Mouse (Mus musculus) CD4-positive, CD25-positive, alpha-beta regulatory T cell, adult 2 months (primary cell): ENCODE results near the gene Tmed6.
"Not testable (repeated sequence)": the region's sequence is repeated elsewhere in the genome, so short reads cannot be mapped to it uniquely, and the experiment has no call there.

ENCODE experiments used
- DNase-seq: peaks from one replicate; pipeline ENCODE4 v3.0.0-alpha.2; 2012; ENCODE audit warnings: low read depth, low spot score

Gene Tmed6

DNA sequence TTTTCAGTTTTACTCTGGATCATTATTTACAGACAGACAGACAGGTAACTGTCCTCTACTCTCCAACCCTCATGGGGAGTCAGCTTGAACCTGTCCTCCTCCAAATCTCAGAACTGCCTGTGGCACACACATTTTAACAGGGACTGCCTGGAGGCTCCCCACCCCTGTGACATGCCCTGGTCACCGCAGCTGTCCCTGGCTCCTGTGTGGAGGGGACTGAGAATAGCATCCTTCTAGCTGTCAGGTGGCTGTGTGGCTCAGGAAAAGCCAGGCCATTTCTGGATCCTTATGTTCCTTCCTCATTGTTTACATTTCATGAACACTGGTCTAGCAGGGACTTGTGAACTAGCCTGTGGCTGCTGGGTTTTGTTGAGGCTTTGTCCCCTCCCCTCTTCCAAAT is 8.7 kb upstream of the Tmed6 start:
- no peak for DNase-seq

DNA sequence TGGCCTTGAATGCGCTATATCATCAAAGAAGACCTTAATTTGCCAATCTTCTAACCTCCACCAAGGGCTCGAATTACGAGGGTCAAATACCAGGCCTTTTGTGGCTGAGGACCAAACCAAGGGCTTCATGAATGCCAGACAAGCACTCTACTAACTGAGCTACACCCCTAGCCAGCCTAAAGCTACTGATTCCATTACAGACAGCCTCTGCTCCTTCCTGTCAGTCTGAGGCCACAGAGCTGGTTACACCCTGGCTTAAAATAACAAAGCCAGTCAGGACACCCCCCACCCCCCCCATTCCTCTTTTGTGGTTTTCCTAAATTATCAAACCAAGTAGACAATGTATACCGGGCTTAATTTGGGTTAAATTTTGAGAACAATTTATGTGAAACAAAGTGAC is 8.3 kb upstream of the Tmed6 start:
- DNase-seq: no peak

DNA sequence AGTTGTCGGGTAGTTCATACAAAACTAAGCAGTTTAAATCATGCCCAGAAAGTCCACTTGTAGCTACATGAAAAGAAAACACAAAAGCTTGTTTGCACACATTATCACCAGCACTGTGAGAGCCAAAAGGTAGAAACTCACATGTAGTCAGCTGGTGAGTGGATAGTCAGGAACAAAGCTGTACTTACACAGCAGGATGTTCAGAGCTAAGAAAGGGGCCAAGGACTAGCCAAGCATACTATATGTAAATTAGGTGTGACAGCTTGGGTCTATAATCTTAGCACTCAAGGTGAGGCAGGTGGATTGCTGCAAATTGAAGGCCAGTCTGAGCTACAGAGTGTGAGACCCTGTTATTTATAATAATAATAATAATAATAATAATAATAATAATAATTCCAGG is 2.8 kb downstream of the Tmed6 start:
- DNase-seq: no peak

DNA sequence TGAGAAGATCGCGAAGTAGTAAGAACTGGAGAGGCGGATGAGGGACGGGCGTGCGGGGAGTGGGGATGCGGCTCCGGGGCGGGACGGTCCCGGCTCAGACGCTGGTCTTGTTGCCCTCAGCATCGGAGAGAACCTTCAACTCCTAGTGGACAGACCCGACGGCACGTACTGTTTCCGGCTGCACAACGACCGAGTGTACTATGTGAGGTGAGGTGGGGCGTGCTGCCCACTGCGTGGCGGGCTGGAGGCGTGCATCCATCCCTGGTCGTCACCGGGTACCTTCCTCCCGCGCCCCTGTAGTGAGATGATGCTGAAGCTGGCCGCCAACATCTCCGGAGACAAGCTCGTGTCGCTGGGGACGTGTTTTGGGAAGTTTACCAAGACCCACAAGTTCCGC is 8.5 kb downstream of the Tmed6 start:
- DNase-seq: no peak

DNA sequence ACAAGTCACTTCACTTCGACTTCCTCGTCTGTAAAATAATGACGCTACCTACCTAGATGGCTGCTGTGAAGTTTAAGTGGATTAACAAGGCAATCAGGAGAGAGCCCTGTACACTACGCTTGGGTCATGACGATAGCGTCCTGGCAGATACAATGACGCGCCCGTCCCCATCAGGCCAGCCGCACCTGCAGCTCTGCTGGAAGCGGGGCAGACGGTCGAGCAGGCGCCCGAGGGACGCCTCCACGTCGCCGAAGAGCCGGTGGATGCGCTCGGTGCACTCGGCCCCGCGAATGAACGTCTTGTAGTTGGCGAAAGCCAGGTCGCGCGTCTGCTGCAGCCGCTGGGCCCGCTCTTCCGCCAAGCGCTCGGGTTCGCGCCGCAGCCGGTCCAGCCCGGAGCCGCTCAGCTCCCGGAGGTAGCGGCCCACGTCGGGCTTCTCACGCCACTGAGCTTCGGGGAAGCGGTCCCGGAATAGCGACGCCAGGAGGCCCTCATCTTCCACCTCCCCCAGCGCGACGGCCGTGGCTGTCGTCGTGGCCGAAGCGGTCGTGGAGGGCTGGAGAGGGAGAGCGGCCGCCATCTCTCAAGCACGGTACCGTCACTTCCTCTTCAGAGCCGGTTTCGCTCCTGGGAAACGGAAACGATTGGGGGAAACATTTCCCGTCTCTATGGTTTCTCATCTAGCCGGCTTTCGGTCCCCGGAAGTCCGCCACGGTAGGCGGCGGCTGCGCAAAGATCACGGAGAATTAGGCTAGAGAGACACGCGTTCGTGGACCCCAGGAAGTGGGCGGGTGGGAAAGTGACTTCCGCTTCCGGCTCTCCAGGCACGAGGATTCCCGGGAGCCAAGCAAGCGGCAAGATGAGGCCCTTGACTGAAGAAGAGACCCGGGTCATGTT is 9.1 kb downstream of the Tmed6 start, which contains the start of the genes Cog8 and Nip7:
Gene Cog8 (minus strand): TSS at position 614 of the 897 bp plus-strand sequence.
Gene Nip7 (plus strand): TSS at position 802 of the 897 bp plus-strand sequence.
- peak; percentile 97 for DNase-seq

DNA sequence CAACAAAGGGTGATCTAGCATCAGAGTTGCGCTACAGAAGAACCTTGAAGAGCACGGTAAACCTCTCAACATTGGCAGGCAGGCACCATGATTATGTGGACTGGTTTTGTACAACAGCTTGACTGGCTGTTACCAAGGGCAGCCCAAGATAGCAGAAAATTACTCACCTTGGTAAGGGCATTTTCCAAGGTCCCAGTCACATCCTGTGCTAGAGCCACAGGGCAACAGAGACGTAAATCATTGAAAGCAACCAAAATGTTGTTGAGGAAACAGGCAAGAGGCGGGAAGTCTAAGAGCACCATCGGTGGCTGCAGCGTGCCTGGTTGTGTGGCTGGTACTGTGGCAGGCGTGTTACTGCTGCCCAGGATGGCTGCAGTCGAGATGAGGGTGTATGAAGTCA is 13.4 kb downstream of the Tmed6 start:
- no peak for DNase-seq

DNA sequence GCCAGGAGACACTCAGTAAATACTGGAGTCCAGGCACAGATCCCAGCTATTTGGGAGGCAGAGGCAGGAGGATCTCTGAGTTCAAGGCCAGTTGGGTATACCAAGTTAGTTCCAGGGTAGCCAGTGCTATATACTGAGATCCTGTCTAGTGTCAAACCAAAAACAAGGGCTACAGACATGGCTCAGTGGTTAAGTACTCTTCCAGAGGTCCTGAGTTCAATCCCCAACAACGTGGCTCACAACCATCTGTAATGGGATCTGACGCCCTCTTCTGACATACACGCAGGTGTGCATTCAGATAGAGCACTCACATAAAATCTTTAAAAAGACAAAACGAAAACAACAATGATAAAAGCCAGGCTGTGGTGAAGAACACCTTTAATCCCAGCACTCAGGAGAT is 16.0 kb downstream of the Tmed6 start:
- peak; percentile 8 for DNase-seq

DNA sequence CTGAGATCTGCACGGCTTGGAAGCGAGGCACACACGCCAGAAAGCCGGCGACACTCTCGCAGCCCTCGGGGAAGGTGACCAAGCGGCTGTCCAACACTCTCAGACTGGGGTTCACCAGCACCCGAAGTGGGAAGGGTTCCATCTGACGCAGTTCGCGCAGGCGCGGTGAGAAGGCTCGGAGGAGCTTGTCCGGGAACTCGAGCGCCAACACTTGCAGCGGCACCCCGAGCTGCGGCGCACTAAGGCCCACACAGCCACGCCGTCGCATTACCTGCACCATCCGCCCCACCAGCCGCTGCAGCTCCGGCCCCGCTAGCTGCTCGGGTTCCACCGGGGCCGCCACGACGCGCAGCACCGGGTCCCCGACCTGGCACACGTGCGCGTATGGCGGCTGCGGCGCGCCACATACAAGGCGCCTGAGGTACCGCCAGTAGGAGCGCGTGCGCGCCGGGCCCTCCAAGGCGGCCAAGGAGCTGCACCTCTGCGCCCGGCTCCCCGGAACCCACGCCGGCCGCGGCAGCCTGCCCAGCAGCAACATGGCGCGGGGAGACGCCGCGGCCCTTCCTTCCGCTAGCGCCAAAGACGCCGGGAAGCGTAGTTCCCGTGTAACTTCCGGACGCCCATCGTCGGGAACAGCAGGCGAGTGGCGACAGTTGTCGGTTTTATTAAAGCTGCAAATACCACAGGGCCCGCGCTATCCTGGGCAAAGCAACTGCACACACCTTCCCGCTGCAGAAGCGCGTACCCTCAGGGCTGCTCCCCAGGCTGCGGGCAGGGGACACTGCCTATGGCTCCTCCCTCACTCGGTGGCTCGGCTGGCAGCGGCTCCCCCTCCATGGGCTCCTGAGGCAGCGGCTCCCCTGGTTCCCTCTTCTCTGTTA is 17.1 kb downstream of the Tmed6 start, which contains the start of gene Pdf:
Gene Pdf (minus strand): TSS at position 554 of the 881 bp plus-strand sequence.
- DNase-seq: peak; percentile 86

DNA sequence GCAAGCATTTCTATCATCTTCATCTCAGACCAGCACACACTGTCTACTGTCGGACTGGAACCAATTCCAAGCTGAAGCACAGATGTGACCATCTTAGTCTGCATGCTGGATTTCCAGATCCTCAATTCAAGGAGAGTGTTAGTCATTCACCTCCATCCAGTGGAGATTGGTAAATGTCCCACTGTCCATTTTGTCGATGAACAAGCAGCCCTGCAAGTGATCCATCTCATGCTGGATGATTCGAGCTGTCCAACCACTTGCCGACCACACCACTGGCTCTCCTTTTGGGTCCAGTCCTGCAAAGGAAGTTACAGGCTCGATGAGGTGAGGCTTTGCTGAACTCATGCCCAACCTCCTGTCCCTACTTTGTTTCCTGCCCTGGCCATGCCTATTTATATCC is 18.5 kb downstream of the Tmed6 start:
- DNase-seq: no peak

DNA sequence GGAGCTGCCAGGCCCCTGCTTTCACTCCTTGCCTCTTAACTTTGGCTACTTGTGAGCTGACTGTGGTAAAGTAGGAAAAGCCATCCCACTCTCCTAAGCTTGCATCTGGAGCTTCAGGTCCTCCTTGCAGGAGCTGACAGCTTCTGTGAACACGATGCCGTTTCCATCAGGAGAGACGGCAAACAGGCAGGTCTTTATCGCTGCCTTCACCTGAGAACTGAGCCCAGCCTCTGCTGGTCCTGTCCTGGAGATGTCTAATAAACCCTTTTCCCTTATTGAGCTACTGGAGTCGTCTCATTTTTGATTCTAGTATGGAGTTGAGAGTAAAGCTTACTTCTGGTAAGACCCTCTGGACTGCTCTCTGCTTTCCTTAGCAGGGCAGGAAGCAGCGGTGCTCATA is 20.0 kb downstream of the Tmed6 start:
- no peak for DNase-seq

DNA sequence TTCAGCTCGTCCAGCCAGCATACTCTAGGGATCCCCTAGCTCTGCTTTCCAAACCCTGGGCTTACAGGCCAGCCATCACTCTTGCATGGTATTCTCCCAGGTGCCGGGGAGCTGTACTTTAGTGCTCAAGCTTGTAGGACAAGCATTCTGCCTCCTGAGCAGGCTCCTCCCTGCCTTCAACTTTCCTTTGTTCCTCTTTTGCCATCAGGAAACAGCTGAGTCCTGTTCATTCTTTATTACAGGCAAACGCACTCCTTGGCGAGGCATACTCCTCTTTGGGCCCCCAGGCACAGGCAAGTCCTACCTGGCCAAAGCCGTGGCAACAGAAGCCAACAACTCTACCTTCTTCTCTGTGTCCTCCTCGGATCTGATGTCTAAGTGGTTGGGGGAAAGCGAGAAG is 24.8 kb downstream of the Tmed6 start:
- DNase-seq: no peak

DNA sequence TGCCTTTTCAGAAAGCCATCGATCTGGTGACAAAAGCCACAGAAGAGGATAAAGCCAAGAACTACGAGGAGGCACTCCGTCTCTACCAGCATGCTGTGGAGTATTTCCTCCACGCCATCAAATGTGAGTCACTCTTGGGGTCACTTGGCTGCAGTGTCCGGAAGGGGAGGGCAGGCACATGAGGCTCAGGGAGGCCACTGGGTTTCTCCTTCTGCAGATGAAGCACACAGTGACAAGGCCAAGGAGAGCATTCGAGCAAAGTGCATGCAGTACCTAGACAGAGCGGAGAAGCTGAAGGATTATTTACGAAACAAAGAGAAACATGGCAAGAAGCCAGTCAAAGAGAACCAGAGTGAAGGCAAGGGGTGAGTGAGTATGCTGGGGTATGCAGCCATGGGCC is 28.8 kb downstream of the Tmed6 start:
- DNase-seq: no peak

DNA sequence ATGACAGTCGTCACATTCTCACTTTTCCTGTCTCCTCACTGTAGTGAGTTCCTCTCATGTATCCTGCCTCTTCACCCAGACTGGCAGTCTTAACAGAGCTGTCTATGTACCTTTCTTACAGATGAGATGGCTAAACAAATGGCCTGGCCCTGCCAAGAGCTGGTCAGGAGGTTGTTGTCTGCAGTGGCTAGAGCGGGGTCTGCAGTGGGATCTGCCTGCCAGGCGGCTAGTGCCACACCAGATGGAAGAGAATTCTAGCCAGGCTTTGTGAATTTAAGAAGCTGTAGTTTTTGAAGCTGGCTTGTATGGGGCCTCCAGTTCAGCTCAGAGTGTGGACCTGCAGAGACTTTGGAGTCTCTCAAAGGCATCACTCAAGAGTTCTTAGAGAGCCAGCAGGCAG is 29.8 kb downstream of the Tmed6 start:
- DNase-seq: no peak

DNA sequence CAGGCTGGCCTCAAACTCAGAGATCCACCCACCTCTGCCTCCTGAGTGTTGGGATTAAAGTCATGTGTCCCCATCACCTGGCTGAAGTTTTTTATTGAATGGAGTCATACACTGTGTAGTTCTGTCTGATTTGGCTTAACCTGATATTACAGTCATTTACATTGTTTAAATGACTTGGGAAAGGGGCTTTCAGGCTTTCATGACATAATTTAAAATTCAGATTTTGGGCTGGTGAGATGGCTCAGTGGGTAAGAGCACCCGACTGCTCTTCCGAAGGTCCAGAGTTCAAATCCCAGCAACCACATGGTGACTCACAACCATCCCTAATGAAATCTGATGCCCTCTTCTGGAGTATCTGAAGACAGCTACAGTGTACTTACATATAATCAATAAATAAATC is 31.8 kb downstream of the Tmed6 start:
- not testable (repeated sequence) for DNase-seq

DNA sequence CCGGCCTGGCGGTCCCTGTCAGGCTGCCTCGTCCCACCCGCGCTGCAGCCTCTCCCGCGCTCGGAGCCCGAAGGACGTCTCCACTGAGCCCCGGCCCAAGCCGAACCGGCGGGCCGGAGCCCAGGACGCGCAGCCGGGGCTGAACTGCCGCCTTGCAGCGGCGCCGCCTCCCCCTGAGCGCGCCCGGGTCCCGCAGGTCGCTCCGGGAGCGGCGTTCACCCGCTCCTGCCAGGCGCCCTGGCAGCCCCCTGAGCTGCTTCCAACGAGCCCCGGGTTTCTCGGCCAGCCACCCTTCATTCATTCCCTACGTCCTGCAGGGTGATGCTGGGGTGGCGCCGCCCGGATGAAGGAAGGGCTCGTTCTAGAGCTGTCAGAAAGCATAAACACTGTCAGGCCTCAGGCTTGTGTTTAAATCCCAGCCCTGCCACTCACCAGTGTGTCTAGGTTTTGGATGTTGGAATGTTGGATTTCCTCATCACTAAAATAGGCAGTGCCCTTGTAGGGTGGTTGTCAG is 33.8 kb downstream of the Tmed6 start:
- DNase-seq: no peak

DNA sequence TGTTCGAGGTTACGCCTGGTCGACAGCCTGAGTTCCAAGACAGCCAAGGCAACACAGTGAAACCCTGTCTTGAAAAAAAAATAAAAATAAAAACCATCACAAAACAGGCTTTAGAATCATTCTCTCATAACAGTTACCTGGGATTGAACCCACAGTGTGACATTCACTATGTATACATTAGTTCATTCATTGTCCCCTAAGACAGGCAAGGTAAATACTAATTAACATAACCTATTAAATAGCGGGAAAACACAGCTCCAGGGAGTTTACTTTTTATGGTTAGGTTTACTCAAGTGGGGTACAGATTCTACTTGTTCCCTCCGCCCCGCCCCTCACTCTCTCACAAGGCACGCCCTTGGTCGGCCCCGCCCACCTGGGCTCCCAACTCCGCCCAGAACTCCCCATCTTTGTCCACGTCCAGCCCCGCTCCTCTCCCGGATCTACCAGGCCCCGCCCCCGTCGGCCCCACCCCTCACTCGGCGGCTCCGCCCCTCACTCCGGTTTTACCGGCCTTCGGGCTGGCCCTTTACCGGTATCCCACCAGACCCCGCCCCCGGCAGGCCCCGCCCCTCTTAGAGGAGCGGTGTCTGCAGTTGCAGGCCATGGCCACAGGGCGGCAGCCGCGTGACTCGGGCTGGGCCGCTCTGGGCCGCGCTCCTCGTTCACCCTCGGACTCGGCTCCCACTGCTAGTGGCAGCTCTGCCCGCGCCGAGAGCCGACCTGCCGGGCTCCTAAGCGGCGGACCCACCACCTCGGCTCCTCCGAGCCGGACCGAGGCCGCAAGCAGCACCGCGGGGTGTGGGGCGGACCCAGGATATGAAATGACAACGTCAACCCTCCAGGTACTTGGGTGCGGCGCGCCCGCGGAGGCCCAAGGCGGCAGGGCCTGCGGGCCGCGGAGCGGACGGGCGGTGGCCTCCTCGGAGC is 34.5 kb downstream of the Tmed6 start, which contains the start of gene Vps4a:
Gene Vps4a (plus strand): TSS at position 573 of the 927 bp plus-strand sequence.
- peak; percentile 95 for DNase-seq

DNA sequence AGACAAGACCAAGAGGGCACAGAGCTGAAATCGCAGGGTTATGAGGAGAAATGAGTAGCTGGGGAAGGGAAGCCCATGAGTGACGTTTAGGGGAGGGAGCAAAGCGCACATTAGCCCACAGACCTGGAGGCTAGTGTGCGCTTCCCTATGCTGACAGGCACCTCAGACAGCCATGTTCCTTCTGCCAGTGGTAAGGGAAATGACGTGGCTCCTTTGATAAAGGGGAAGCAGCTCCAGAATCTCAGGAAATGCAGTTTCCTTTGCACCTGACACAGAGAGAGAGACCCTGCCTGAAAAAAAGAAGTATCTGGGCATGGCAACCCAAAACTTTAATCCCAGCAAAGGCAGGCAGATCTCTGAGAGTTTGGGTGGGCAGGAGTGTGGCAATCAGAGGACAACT is 35.4 kb downstream of the Tmed6 start:
- DNase-seq: peak; percentile 17

DNA sequence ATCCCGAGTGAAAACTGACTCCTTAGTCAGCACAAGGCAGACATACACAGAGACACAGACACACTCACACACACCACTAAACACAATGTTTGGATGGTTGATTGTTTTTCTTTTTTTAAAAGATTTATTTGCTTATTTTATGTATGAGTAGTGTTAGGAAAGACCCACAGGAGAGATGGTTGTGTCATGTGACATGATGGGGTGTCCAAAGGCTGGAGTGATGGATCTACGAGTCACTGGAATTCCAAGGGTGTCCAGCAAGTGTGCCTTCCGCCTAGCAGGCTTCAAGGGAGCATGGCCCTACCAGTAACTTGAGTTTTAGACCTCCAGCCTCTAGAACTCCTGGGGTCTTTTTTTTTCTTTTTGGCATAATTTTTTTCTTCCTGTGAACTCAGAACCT is 36.1 kb downstream of the Tmed6 start:
- no peak for DNase-seq

DNA sequence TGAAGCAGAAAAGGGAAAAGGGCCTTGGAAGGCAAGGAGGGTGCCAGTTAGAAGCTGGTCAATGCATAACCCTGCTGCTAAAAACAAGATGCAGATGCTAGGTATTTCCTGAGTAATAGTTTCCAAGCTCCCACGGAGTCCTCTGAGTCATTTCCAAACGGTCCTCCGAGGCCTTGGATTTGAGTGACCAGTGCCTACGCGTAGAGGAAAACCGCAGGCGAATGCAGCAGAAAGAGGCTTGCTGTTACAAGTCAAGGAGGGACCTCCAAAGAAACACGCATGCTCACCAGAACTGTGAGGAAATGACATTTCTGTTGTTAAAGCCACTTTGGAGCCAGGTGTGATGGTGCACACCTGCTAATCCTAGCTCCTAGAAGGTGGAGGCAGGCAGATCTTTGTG is 42.0 kb downstream of the Tmed6 start:
- DNase-seq: no peak

DNA sequence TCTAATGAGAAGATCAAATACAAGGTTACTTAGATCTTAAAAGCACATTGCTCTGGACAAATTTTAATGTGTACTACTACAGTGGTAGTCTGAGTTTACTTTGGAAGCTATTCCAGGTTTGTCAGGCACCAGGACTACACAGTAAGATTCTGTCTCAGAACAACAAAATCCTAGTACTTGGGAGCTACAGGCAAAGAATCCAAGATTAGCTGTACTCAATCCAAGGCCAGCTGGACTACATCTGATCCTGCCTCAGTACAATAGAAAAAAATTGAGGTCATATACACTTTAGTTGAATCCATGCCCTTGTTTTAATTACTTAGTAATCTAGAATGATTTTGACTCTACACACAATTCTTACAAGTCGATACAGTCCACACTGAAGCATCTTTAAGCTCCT is 50.5 kb downstream of the Tmed6 start:
- DNase-seq: no peak

DNA sequence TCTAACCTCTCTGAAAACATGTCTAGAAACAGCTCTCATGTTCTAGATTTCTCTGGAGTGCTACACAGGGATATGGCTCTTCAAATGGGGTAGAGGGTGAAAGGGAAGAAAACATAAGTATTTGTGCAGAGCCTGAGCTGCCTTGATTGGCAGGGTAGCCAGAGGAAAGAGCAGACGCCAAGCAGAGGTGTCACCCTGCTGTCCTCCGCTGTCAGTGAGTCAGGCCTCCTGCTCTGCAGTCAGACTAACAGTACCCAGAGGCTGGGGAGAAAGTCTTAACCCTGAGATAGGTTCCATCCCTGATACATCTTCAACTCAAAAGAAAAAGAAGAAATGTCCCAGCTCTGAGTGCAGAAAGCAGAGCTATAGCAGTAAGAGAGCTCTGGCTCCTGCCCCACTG is 52.8 kb downstream of the Tmed6 start:
- no peak for DNase-seq
